Mouse (Mus musculus) ES-Bruce4 (cell line): Measurements from ENCODE around the gene Ppt1.

Experiments used
- CTCF ChIP-seq: IDR thresholded peaks from one replicate; pipeline ENCODE4 v1.8.1; 2011; ENCODE audit warnings: low read depth, low read length
- EP300 ChIP-seq: IDR thresholded peaks from 2 replicates; pipeline ENCODE4 v1.6.1; 2011; ENCODE audit warnings: low read depth, low read length; ENCODE audit not compliant: insufficient read depth
- POLR2A ChIP-seq: IDR thresholded peaks from one replicate; pipeline ENCODE4 v1.8.1; 2011; ENCODE audit warnings: low read length; ENCODE audit not compliant: insufficient read depth

DNA sequence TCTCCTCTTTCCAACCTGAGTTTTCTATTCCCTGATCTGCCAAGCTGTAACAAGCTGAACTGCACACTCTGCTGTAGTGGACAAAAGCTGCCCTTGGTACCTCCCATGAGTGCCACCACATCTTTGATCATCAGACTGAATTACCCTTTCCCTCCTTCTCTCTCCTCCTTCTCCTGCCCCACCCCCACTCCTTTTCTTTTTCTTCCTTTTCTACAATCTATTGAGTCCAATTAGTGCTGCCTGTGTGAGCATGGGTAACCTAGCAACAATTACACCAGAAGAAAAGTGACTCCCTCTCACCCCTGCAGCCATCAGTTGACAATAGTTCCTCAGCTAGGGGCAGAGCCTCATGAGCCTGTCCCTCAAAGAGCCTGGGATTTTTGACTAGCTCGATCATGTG is 4.2 kb upstream of the Ppt1 start:
- TF ChIP-seq CTCF (no peak), POLR2A (no peak), EP300 (no peak)
